Mouse (Mus musculus) forebrain, embryonic 11.5 days (tissue): ENCODE data around the gene Gm20422. TPM values are rescaled to one million over a fixed set of nuclear protein-coding genes. Genes with fewer than 3 reads are reported as not detected.

Experiments used
- ATAC-seq: fragments of 200-750 bp; cut with Nextera tagmentation; replicated peaks from 2 replicates; pipeline ENCODE4 v1.8.0; 2017; ENCODE audit warnings: moderate TSS enrichment; ENCODE audit not compliant: low FRiP score
- DNase-seq: peaks from one replicate; pipeline ENCODE4 v3.0.0-alpha.2; 2017; ENCODE audit warnings: low spot score
- H3K27ac ChIP-seq: fragments of 300-500 bp; sonication (generic); 2 replicates; pipeline ENCODE4 v1.5.1; 2014; ENCODE audit warnings: low read depth, low read length
- H3K27me3 ChIP-seq: fragments of 300-500 bp; sonication (generic); 2 replicates; pipeline ENCODE4 v1.6.1; 2014; ENCODE audit warnings: mild to moderate bottlenecking, low read length, mixed read lengths; ENCODE audit not compliant: control insufficient read depth, insufficient read depth
- H3K36me3 ChIP-seq: fragments of 300-500 bp; sonication (generic); 2 replicates; pipeline ENCODE4 v1.6.1; 2014; ENCODE audit warnings: mild to moderate bottlenecking, low read length, moderate library complexity, mixed read lengths; ENCODE audit not compliant: control insufficient read depth, insufficient read depth
- H3K4me1 ChIP-seq: fragments of 300-500 bp; sonication (generic); replicated peaks from 2 replicates; pipeline ENCODE4 v1.6.1; 2014; ENCODE audit warnings: low read length, mixed read lengths; ENCODE audit not compliant: control insufficient read depth, insufficient read depth
- H3K4me2 ChIP-seq: fragments of 300-500 bp; sonication (generic); 2 replicates; pipeline ENCODE4 v1.6.1; 2014; ENCODE audit warnings: low read depth, mild to moderate bottlenecking, low read length, moderate library complexity, mixed read lengths; ENCODE audit not compliant: severe bottlenecking
- H3K4me3 ChIP-seq: fragments of 300-500 bp; sonication (generic); 2 replicates; pipeline ENCODE4 v1.5.1; 2014; ENCODE audit warnings: low read depth, low read length
- H3K9ac ChIP-seq: fragments of 300-500 bp; sonication (generic); 2 replicates; pipeline ENCODE4 v1.6.1; 2014; ENCODE audit warnings: low read length
- H3K9me3 ChIP-seq: fragments of 300-500 bp; sonication (generic); 2 replicates; pipeline ENCODE4 v1.6.1; 2016; ENCODE audit warnings: low read length, mixed read lengths; ENCODE audit not compliant: control insufficient read depth
- WGBS: fragments of 180-500 bp; shearing (Covaris S2); extraction: QIAGEN DNeasy Blood & Tissue Kit; methylation state at CpG from one replicate; pipeline ENCODE4 v1.1.7; 2014; 5-methylcytosine and 5-hydroxymethylcytosine counted together
- polyA plus RNA-seq: library from polyadenylated mRNA; unstranded; fragments of >200 nt; fragmentation: Nextera tagmentation; extraction: Ambion mirVana; gene quantifications from 2 replicates; pipeline ENCODE4 v1.2.1, GENCODE M21; 2014

Gene Gm20422
- polyA plus RNA-seq, 1 experiment from 2014 or later: 0.91 TPM

DNA sequence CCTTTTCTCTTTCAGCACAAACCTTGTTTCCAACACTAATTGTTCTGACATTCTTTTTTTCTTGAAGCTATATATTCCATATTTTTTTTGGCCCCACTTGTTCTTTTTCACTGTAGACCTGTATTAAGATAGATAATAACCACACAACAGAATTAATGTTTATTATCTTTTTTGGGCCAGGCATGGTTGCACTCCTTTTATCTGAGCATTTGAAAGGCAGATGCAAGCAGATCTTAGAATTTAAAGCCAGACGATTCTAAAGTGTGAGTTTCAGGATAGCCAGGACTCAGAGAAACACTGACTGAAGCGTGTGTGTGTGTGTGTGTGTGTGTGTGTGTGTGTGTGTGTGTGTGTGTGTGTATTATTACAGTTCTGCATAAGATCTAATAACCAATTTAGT is 22.2 kb downstream of the Gm20422 start:
- ATAC-seq: no peak
- no peak for DNase-seq
- no peaks in the 10 kb centered on the region; the same call in 1 of the 2 replicates for H3K36me3 ChIP-seq
- no peaks in the 10 kb centered on the region for H3K9me3 ChIP-seq
- H3K4me3 ChIP-seq: no peak overlapping the region
- WGBS: 83% methylated on average over 2 of the region's 2 CpGs
- no peak overlapping the region for H3K4me2 ChIP-seq
- H3K27me3 ChIP-seq: no peaks in the 10 kb centered on the region
- 0 out of 2 replicates have a peak, but pooled peaks cover 2% of the 10 kb centered on the region for H3K4me1 ChIP-seq
- H3K9ac ChIP-seq: no peak overlapping the region
- no peak overlapping the region for H3K27ac ChIP-seq

- WGBS: 3% methylated on average over 48 of the region's 48 CpGs
- ATAC-seq (peak; percentile 98), DNase-seq (peak; percentile 96)
- Histone ChIP-seq H3K9me3 (no peaks in the 10 kb centered on the region), H3K27me3 (no peaks in the 10 kb centered on the region), H3K4me2 (peak within 1 kb of the TSS; percentile 49), H3K36me3 (no peaks in the 10 kb centered on the region), H3K4me1 (0 out of 2 replicates have a peak, but pooled peaks cover 2% of the 10 kb centered on the region), H3K4me3 (peak within 1 kb of the TSS; percentile 68), H3K27ac (peak within 1 kb of the TSS; percentile 96), H3K9ac (peak within 1 kb of the TSS; percentile 90)
Observed at GRCm38 (mm10) chr8:69749544-69750454, 24.9 kb downstream of the Gm20422 start, which contains the start of gene Zfp963. Gene Zfp963, minus strand, starts transcription at chr8:69749970.

- Histone ChIP-seq H3K27me3 (no peaks in the 10 kb centered on the region), H3K9ac (no peak overlapping the region), H3K9me3 (no peaks in the 10 kb centered on the region), H3K4me3 (no peak overlapping the region), H3K27ac (no peak overlapping the region), H3K4me2 (no peak overlapping the region), H3K36me3 (no peaks in the 10 kb centered on the region), H3K4me1 (no peaks in the 10 kb centered on the region)
- DNase-seq (no peak), ATAC-seq (no peak)
- WGBS: 85% methylated on average over 2 of the region's 2 CpGs
Observed at GRCm38 (mm10) chr8:69741231-69741630, 33.5 kb downstream of the Gm20422 start.

GRCm38 (mm10) chr8:69740763-69741162 is 33.9 kb downstream of the Gm20422 start:
- H3K9me3 ChIP-seq: no peaks in the 10 kb centered on the region

GRCm38 (mm10) chr8:69735495-69735894 is 39.2 kb downstream of the Gm20422 start:
- no peak for DNase-seq

More at GRCm38 (mm10) chr8:69740763-69741162, 33.9 kb downstream of the Gm20422 start:
- no peak overlapping the region for H3K27ac ChIP-seq
- no peaks in the 10 kb centered on the region for H3K27me3 ChIP-seq
- H3K4me3 ChIP-seq: no peak overlapping the region
- ATAC-seq (no peak), DNase-seq (no peak)
- no peak overlapping the region for H3K9ac ChIP-seq
- no peak overlapping the region for H3K4me2 ChIP-seq
- 90% methylated on average over 6 of the region's 6 CpGs for WGBS
- H3K4me1 ChIP-seq: no peaks in the 10 kb centered on the region
- no peaks in the 10 kb centered on the region for H3K36me3 ChIP-seq

DNA sequence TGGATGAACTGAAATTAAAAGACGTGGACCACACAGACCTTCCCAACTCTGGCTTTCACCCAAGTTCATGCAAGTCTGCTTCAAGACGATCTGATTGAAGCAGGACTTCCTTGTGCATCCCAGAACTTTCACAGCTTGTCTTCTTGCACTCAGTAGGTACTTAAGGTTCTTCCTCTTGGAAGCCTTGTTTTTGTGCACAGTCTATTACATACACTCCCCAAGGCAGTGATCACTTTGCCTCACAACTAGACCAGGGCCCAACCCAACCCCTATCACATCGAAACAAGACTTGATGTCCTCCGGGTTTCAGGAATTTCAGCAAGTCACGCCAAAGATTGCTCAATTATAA is 57.5 kb downstream of the Gm20422 start:
- H3K27ac ChIP-seq: 0 out of 2 replicates have a peak overlapping the region, but pooled peaks have one; percentile 31
- H3K4me2 ChIP-seq: peak overlapping the region; percentile 47; the same call in 1 of the 2 replicates
- WGBS: 48% methylated on average over 5 of the region's 5 CpGs
- H3K9me3 ChIP-seq: no peaks in the 10 kb centered on the region
- peak overlapping the region; percentile 21; the same call in 1 of the 2 replicates for H3K4me3 ChIP-seq
- H3K36me3 ChIP-seq: no peaks in the 10 kb centered on the region
- H3K27me3 ChIP-seq: no peaks in the 10 kb centered on the region
- peak; percentile 26 for ATAC-seq
- peak overlapping the region; percentile 33; the same call in 1 of the 2 replicates for H3K9ac ChIP-seq
- H3K4me1 ChIP-seq: peaks cover 5% of the 10 kb centered on the region
- no peak for DNase-seq

More at GRCm38 (mm10) chr8:69735495-69735894, 39.2 kb downstream of the Gm20422 start:
- Histone ChIP-seq H3K4me2 (no peak overlapping the region), H3K36me3 (no peaks in the 10 kb centered on the region), H3K27me3 (no peaks in the 10 kb centered on the region), H3K9me3 (no peaks in the 10 kb centered on the region), H3K9ac (no peak overlapping the region), H3K4me3 (no peak overlapping the region), H3K4me1 (no peaks in the 10 kb centered on the region), H3K27ac (no peak overlapping the region)
- WGBS: 78% methylated on average over 1 of the region's 1 CpGs
- ATAC-seq: no peak

GRCm38 (mm10) chr8:69716403-69717231 is 58.1 kb downstream of the Gm20422 start:
- no peaks in the 10 kb centered on the region for H3K36me3 ChIP-seq
- peak overlapping the region; percentile 99 for H3K27ac ChIP-seq
- H3K9me3 ChIP-seq: no peaks in the 10 kb centered on the region
- under 1% methylated on average over 52 of the region's 52 CpGs for WGBS
- peak; percentile 95 for DNase-seq
- no peaks in the 10 kb centered on the region for H3K27me3 ChIP-seq
- peak overlapping the region; percentile 51 for H3K4me2 ChIP-seq
- H3K9ac ChIP-seq: peak overlapping the region; percentile 98
- H3K4me1 ChIP-seq: peaks cover 5% of the 10 kb centered on the region
- H3K4me3 ChIP-seq: peak overlapping the region; percentile 96
- ATAC-seq: peak; percentile 99

- no peaks in the 10 kb centered on the region for H3K9me3 ChIP-seq
- no peak overlapping the region; the same call in 1 of the 2 replicates for H3K9ac ChIP-seq
- H3K36me3 ChIP-seq: no peaks in the 10 kb centered on the region; the same call in 1 of the 2 replicates
- DNase-seq: no peak
- no peaks in the 10 kb centered on the region for H3K27me3 ChIP-seq
- peaks cover 5% of the 10 kb centered on the region for H3K4me1 ChIP-seq
- ATAC-seq: no peak
- H3K4me2 ChIP-seq: peak overlapping the region; percentile 51
- H3K27ac ChIP-seq: no peak overlapping the region
- H3K4me3 ChIP-seq: peak overlapping the region; percentile 96
- WGBS: 85% methylated on average over 6 of the region's 6 CpGs
Observed at GRCm38 (mm10) chr8:69715366-69715765, 59.3 kb downstream of the Gm20422 start.
